Mouse (Mus musculus) heart, embryonic 12.5 days (tissue): ENCODE data around the gene Inka2. TPM values are rescaled to one million over a fixed set of nuclear protein-coding genes. Genes with fewer than 3 reads are reported as not detected.

Experiments used
- ATAC-seq: fragments of 200-750 bp; cut with Nextera tagmentation; 2 replicates; pipeline ENCODE4 v1.8.0; 2017; ENCODE audit warnings: moderate TSS enrichment, moderate library complexity; ENCODE audit not compliant: insufficient number of reproducible peaks, low FRiP score
- H3K27ac ChIP-seq: fragments of 300-500 bp; sonication (generic); 2 replicates; pipeline ENCODE4 v1.5.1; 2016; ENCODE audit warnings: mild to moderate bottlenecking, moderate library complexity; ENCODE audit not compliant: poor library complexity, severe bottlenecking
- H3K27me3 ChIP-seq: fragments of 300-500 bp; sonication (generic); replicated peaks from 2 replicates; pipeline ENCODE4 v1.6.1; 2016; ENCODE audit warnings: mild to moderate bottlenecking, moderate library complexity
- H3K36me3 ChIP-seq: fragments of 300-500 bp; sonication (generic); 2 replicates; pipeline ENCODE4 v1.6.1; 2016; ENCODE audit warnings: mild to moderate bottlenecking, moderate library complexity
- H3K4me1 ChIP-seq: fragments of 300-500 bp; sonication (generic); replicated peaks from 2 replicates; pipeline ENCODE4 v1.6.1; 2016; ENCODE audit warnings: mild to moderate bottlenecking
- H3K4me2 ChIP-seq: fragments of 300-500 bp; sonication (generic); 2 replicates; pipeline ENCODE4 v1.6.1; 2016; ENCODE audit warnings: mild to moderate bottlenecking, moderate library complexity
- H3K4me3 ChIP-seq: fragments of 300-500 bp; sonication (generic); 2 replicates; pipeline ENCODE4 v1.5.1; 2016; ENCODE audit warnings: mild to moderate bottlenecking
- H3K9ac ChIP-seq: fragments of 300-500 bp; sonication (generic); 2 replicates; pipeline ENCODE4 v1.6.1; 2016; ENCODE audit warnings: mild to moderate bottlenecking, moderate library complexity
- H3K9me3 ChIP-seq: fragments of 300-500 bp; sonication (generic); replicated peaks from 2 replicates; pipeline ENCODE4 v1.6.1; 2016; ENCODE audit warnings: mild to moderate bottlenecking, moderate library complexity
- WGBS: fragments of 180-500 bp; shearing (Covaris S2); methylation state at CpG from one replicate; pipeline ENCODE4 v1.1.7; 2016; 5-methylcytosine and 5-hydroxymethylcytosine counted together
- polyA plus RNA-seq: library from polyadenylated mRNA; unstranded; fragments of >200 nt; fragmentation: Nextera tagmentation; extraction: Ambion mirVana; gene quantifications from 2 replicates; pipeline ENCODE4 v1.2.1, GENCODE M21; 2016

The Inka2 gene
- polyA plus RNA-seq, result 2.2 and 3.2 TPM in 2 replicates

GRCm38 (mm10) chr3:105704031-105705008 is at the start of gene Inka2:
Inka2 (plus strand) TSS chr3:105704599.
- Histone ChIP-seq H3K27me3 (peaks cover 12% of the 10 kb centered on the region; the same call in 1 of the 2 replicates), H3K9ac (peak within 1 kb of the TSS; percentile 83)

DNA sequence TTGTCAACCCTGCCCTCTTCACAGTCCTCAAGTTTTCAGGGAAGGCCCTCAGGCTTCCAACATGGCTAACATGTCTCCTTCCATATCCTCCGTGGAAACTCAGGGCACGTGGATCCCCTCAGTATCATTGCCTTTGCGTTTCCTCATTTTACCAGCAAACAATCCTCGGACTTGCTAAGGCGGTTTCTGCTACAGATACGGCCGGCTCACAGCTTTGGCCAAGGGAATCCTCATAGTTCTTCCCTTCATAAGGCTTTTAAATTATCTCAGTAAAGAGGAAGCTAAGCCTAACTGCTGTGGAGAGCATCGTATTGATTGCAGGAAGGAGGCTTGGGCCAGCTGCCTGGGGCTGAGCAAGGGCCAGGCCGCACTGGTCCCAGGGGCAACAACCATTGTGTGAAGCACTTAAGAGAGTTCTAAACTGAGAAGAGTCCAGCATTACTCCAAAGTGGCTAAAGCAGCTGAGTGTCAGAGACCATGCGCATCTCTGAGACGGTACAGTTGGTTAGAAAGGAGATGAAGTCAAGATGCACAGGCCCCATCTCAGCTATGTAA is 49.3 kb upstream of the Inka2 start:
- no peak overlapping the region for H3K27ac ChIP-seq
- H3K9me3 ChIP-seq, result peaks cover 7% of the 10 kb centered on the region
- no peak overlapping the region for H3K9ac ChIP-seq
- no peak overlapping the region for H3K4me3 ChIP-seq
- H3K4me2 ChIP-seq, result no peak overlapping the region
- no peaks in the 10 kb centered on the region for H3K4me1 ChIP-seq
- H3K36me3 ChIP-seq, result no peaks in the 10 kb centered on the region
- no peaks in the 10 kb centered on the region for H3K27me3 ChIP-seq
- 81% methylated on average over 11 of the region's 11 CpGs for WGBS
- ATAC-seq, result no peak

More at GRCm38 (mm10) chr3:105704031-105705008, at the start of gene Inka2:
- Histone ChIP-seq H3K36me3 (no peaks in the 10 kb centered on the region), H3K4me3 (peak within 1 kb of the TSS; percentile 72), H3K27ac (peak within 1 kb of the TSS; percentile 53), H3K9me3 (no peaks in the 10 kb centered on the region), H3K4me2 (peak within 1 kb of the TSS; percentile 100), H3K4me1 (peaks cover 60% of the 10 kb centered on the region)
- 4% methylated on average over 39 of the region's 43 CpGs for WGBS
- ATAC-seq, result peak; percentile 93

GRCm38 (mm10) chr3:105660530-105660929 is 43.9 kb upstream of the Inka2 start:
- 16% methylated on average over 2 of the region's 2 CpGs for WGBS
- Histone ChIP-seq H3K4me2 (no peak overlapping the region), H3K27ac (peak overlapping the region; percentile 31; the same call in 1 of the 2 replicates), H3K27me3 (0 out of 2 replicates have a peak, but pooled peaks cover 2% of the 10 kb centered on the region), H3K36me3 (no peaks in the 10 kb centered on the region), H3K9ac (no peak overlapping the region), H3K9me3 (peaks cover 7% of the 10 kb centered on the region), H3K4me3 (no peak overlapping the region), H3K4me1 (peaks cover 12% of the 10 kb centered on the region)
- no peak for ATAC-seq

DNA sequence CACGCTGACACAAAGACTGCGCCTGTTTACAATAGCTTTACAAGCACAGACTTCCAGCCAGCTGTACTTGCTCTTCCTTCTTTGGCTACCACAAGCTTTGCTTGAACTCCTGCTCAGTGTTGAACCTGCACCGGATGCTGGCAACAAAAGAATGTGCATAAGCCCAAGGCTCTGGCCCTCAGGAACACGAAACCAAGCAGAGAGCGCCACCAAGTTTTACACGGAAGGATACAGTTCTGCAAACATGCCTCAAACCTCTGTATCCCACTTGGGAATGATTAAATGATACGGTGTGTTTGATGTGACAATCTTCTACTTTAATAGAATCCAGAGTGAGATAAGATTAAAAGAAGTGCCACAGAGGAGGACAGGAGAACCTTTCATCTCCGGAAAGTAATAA is 41.4 kb upstream of the Inka2 start:
- H3K9ac ChIP-seq, result no peak overlapping the region
- peaks cover 7% of the 10 kb centered on the region for H3K27me3 ChIP-seq
- no peaks in the 10 kb centered on the region for H3K36me3 ChIP-seq
- no peak overlapping the region for H3K4me3 ChIP-seq
- WGBS, result 68% methylated on average over 8 of the region's 8 CpGs
- H3K4me1 ChIP-seq, result peaks cover 12% of the 10 kb centered on the region
- H3K9me3 ChIP-seq, result no peaks in the 10 kb centered on the region
- H3K27ac ChIP-seq, result no peak overlapping the region
- no peak for ATAC-seq
- no peak overlapping the region for H3K4me2 ChIP-seq

DNA sequence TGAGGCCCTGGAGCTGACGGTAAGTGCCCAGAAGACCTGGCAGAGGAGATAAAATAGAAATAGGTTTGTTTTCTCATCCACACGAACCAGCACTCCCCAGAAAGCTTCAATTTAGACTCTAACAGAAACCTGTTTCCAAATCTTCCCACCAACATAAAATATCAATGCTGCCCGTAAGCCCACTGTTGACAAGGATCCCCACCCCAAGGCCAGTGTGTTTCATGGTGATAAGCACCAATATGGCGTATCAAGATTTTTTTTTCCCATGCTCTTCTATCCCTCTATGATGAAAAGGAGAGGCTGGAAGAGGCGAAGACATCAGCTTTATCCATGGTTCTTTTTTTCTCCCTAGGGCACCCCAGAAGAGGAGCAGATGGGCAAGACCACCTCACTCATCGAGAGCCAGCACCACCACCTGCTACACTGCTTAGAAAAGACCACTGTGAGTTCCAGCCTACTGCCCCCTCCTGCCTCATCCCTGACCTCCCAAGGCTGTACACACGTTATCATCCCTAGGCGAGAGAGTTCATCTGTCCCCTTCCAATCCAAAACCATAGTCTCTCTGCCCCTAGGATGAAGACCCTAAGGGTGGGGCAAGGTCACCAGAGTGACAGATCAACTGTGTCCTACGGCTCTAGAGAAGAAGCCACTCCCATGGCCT is 39.2 kb upstream of the Inka2 start:
- WGBS, result 73% methylated on average over 9 of the region's 9 CpGs
- no peak overlapping the region for H3K27ac ChIP-seq
- no peak overlapping the region for H3K4me3 ChIP-seq
- no peaks in the 10 kb centered on the region for H3K9me3 ChIP-seq
- peaks cover 12% of the 10 kb centered on the region for H3K4me1 ChIP-seq
- no peak overlapping the region for H3K4me2 ChIP-seq
- H3K9ac ChIP-seq, result no peak overlapping the region
- no peak for ATAC-seq
- H3K36me3 ChIP-seq, result no peaks in the 10 kb centered on the region
- H3K27me3 ChIP-seq, result peaks cover 14% of the 10 kb centered on the region

DNA sequence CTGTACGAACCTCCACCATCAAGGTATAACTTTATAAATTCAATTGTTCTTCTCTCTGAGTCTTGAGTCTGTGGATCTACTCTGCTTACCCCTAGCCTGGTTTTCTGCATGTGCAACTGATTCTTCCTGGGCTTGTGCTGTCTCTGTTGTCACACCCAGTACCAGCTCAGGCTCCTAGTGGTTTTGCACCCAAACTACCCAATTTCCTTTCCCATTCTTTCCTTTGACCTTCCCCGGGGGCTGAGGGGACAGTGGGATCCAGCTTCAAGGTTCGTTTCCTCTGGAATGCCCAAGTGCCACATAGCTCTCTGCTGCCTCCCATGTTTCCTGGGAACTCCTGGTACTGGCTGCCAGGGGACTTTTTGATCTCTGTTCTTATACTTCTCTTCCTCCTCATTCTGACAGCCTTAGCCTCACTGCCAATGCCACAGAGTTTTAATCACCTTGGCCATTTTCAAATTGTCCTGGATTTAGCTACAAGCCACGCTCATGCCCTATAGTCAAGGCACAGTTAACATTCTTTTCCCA is 37.3 kb upstream of the Inka2 start:
- Histone ChIP-seq H3K9ac (no peak overlapping the region), H3K27me3 (peaks cover 14% of the 10 kb centered on the region), H3K4me2 (no peak overlapping the region), H3K4me3 (no peak overlapping the region), H3K9me3 (no peaks in the 10 kb centered on the region), H3K27ac (no peak overlapping the region), H3K36me3 (no peaks in the 10 kb centered on the region), H3K4me1 (no peaks in the 10 kb centered on the region)
- no peak for ATAC-seq
- 70% methylated on average over 4 of the region's 4 CpGs for WGBS

DNA sequence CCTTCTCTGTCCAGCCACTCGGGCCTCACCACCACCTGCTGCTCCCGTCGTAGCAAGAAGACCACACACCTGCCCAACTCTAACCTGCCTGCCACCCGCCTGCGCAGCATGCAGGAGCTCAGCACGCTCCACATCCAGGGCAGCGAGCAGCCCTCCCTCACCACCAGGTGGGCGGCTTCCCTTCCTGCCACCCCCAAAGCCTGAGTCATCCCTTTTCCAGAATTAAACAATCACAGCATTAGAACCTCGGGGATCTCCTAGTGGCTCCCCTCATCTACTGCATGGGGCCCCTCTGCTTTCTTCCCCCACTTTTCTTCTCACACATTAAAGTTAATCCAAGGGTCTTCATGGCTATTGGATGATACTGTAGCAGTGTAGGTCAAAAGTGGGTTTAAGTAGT is 36.2 kb upstream of the Inka2 start:
- H3K36me3 ChIP-seq, result no peaks in the 10 kb centered on the region
- H3K4me2 ChIP-seq, result no peak overlapping the region
- H3K27ac ChIP-seq, result no peak overlapping the region
- H3K9ac ChIP-seq, result no peak overlapping the region
- peaks cover 14% of the 10 kb centered on the region for H3K27me3 ChIP-seq
- no peak for ATAC-seq
- no peak overlapping the region for H3K4me3 ChIP-seq
- H3K4me1 ChIP-seq, result no peaks in the 10 kb centered on the region
- 37% methylated on average over 9 of the region's 9 CpGs for WGBS
- H3K9me3 ChIP-seq, result no peaks in the 10 kb centered on the region

DNA sequence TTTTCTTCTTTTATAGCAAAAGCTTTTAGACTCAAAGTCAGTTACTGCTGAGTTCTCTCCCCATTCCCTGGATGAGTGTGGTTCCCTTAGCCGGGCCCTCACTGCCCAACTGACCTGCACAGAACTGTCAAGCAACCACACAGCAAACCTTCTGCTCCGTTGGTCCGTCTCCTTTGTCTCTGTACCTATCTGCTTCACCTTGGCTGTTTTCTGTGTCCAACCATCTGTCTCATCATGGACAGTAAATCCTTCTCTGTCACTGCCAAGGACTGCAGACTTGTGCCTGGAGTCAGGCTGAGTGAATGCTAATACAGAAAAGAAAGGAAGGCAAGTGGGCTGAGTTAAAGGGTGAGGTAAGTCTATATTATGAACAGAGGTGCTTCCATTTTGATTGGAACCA is 34.6 kb upstream of the Inka2 start:
- H3K27ac ChIP-seq, result no peak overlapping the region
- no peak overlapping the region for H3K4me2 ChIP-seq
- H3K27me3 ChIP-seq, result peaks cover 12% of the 10 kb centered on the region
- no peaks in the 10 kb centered on the region for H3K36me3 ChIP-seq
- no peaks in the 10 kb centered on the region for H3K9me3 ChIP-seq
- WGBS, result 81% methylated on average over 3 of the region's 3 CpGs
- H3K4me1 ChIP-seq, result no peaks in the 10 kb centered on the region
- no peak overlapping the region for H3K9ac ChIP-seq
- ATAC-seq, result no peak
- H3K4me3 ChIP-seq, result no peak overlapping the region

GRCm38 (mm10) chr3:105670801-105671200 is 33.6 kb upstream of the Inka2 start:
- H3K27me3 ChIP-seq, result peaks cover 12% of the 10 kb centered on the region
- no peaks in the 10 kb centered on the region for H3K9me3 ChIP-seq
- H3K4me2 ChIP-seq, result no peak overlapping the region
- ATAC-seq, result no peak
- H3K4me3 ChIP-seq, result no peak overlapping the region
- no peak overlapping the region for H3K9ac ChIP-seq
- WGBS, result 70% methylated on average over 1 of the region's 1 CpGs
- H3K4me1 ChIP-seq, result no peaks in the 10 kb centered on the region
- no peaks in the 10 kb centered on the region for H3K36me3 ChIP-seq
- no peak overlapping the region for H3K27ac ChIP-seq

DNA sequence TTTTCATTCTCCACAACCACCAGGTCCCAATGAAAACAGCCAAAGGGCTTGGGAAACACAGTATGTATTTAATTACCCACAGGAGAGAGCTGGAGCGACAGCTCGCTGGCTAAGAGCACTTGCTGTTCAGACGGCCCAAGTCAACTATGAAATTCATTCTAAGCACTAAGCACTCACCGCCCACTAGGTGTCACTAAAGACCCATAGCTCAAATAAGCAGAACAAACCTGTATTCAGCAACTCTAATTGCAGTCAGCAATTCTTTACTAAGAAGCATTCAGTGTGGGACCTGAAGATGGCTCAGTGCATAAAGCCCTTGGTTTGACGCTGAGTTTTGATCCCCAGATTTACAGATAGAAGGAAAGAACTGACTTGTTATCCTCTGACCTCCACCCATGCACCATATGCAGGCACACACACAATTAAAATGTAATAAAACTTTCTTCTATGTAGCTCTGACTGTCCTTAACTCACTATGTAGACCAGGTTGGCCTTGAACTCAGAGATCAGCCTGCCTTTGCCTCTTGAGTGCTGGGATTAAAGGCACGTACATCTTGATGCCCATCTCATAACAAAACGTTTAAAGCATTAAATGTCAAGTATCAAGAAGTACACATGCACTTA is 29.7 kb upstream of the Inka2 start:
- 18% methylated on average over 7 of the region's 7 CpGs for WGBS
- Histone ChIP-seq H3K4me3 (no peak overlapping the region), H3K9ac (no peak overlapping the region), H3K27ac (no peak overlapping the region), H3K9me3 (no peaks in the 10 kb centered on the region), H3K36me3 (peaks cover 21% of the 10 kb centered on the region), H3K4me2 (no peak overlapping the region), H3K4me1 (no peaks in the 10 kb centered on the region), H3K27me3 (no peaks in the 10 kb centered on the region)
- ATAC-seq, result no peak
